Mouse (Mus musculus): Measurements from ENCODE around the gene Nup107.

DNA sequence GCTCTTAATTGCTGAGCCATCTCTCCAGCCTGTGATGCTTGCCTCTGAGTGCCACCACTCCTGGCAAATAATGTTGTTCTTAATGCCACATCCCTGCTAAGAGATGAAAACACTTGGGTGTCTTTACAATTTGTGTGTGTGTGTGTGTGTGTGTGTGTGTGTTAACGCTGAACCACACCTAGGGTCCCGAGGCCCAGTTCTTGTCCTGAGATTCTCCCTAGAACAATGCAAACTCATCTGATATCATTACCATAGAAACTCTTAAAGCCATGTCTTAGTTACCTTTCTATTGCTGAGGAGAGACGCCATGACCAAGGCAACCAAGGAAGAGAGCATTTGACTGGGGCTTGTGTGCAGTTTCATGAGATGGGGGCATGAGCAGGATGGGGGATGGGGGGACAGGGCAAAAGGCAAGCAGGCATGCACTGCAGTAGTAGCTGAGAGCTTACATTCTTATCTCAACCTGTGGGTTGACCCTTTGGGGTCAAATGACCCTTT lies 78.4 kb downstream of the Nup107 start:
- TF ChIP-seq POLR2A (IDR thresholded peaks at IDR 0.05; ENCODE audit: insufficient read depth, low read depth, low read length) (no peak), CTCF (IDR thresholded peaks at IDR 0.05; ENCODE audit: insufficient read depth, low read depth, low read length) (no peak)

Measured in olfactory bulb, adult 2 months (tissue).